Mouse (Mus musculus) kidney, postnatal 0 days (tissue): ENCODE results near the gene Gm47289. TPM values are rescaled to one million over a fixed set of nuclear protein-coding genes. Genes with fewer than 3 reads are reported as not detected.
A peak's percentile ranks its signal among the peaks of the same experiment; 100 is the strongest.

ENCODE experiments used
- ATAC-seq: fragments of 200-750 bp; cut with Nextera tagmentation; replicated peaks from 2 replicates; pipeline ENCODE4 v1.8.0; 2017; ENCODE audit warnings: low read depth, moderate number of reproducible peaks, moderate TSS enrichment, moderate library complexity; ENCODE audit not compliant: low FRiP score
- DNase-seq: peaks from one replicate; pipeline ENCODE4 v3.0.0-alpha.2; 2016; ENCODE audit warnings: low spot score
- H3K27ac ChIP-seq: fragments of 300-500 bp; sonication (generic); 2 replicates; pipeline ENCODE4 v1.5.1; 2014; ENCODE audit warnings: mild to moderate bottlenecking
- H3K27me3 ChIP-seq: fragments of 300-500 bp; sonication (generic); 2 replicates; pipeline ENCODE4 v1.6.1; 2014; ENCODE audit warnings: low read length, mixed read lengths; ENCODE audit not compliant: insufficient read depth
- H3K36me3 ChIP-seq: fragments of 300-500 bp; sonication (generic); 2 replicates; pipeline ENCODE4 v1.6.1; 2014; ENCODE audit warnings: low read length, mixed read lengths; ENCODE audit not compliant: insufficient read depth
- H3K4me1 ChIP-seq: fragments of 300-500 bp; sonication (generic); replicated peaks from 2 replicates; pipeline ENCODE4 v1.6.1; 2014; ENCODE audit warnings: antibody characterized with exemption, low read length, mixed read lengths; ENCODE audit not compliant: insufficient read depth
- H3K4me2 ChIP-seq: fragments of 300-500 bp; sonication (generic); 2 replicates; pipeline ENCODE4 v1.6.1; 2014; ENCODE audit warnings: mild to moderate bottlenecking, low read length, moderate library complexity, mixed read lengths
- H3K4me3 ChIP-seq: fragments of 300-500 bp; sonication (generic); replicated peaks from 2 replicates; pipeline ENCODE4 v1.5.1; 2014; ENCODE audit warnings: low read depth, low read length
- H3K9ac ChIP-seq: fragments of 300-500 bp; sonication (generic); 2 replicates; pipeline ENCODE4 v1.6.1; 2014; ENCODE audit warnings: low read depth, low read length
- H3K9me3 ChIP-seq: fragments of 300-500 bp; sonication (generic); replicated peaks from 2 replicates; pipeline ENCODE4 v1.6.1; 2016; ENCODE audit warnings: low read length, inconsistent platforms, mixed read lengths
- CTCF ChIP-seq: IDR thresholded peaks from 2 replicates; pipeline ENCODE4 v1.5.1; 2016; ENCODE audit warnings: antibody characterized with exemption, low read depth, mild to moderate bottlenecking, moderate library complexity
- WGBS: fragments of 180-500 bp; shearing (Covaris S2); extraction: QIAGEN DNeasy Blood & Tissue Kit; methylation state at CpG from one replicate; pipeline ENCODE4 v1.1.7; 2014; 5-methylcytosine and 5-hydroxymethylcytosine counted together
- polyA plus RNA-seq: library from polyadenylated mRNA; unstranded; fragments of >200 nt; fragmentation: Nextera tagmentation; extraction: Ambion mirVana; gene quantifications from 2 replicates; pipeline ENCODE4 v1.2.1, GENCODE M21; 2015

The Gm47289 gene
- polyA plus RNA-seq, 1 experiment from 2014 or later: not detected

DNA sequence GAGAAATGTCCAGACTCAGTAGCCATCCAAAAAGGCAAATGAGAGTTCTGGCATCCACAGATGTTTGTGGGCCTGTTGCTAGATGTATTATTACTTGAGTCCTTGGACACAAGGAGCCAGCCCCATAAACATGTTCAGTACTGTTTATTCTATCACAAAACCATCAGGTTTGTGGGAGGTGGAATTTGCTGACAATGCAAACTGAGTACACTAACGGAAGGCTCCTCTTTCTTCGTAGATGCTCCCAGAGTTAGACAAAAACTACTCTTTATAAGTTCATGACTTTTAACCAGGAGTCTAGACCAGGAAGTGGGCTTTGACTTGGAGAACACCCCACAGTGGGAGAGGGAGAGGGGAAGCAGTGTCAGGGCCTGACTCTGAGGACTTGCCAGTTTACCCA, 8.6 kb downstream of the Gm47289 start:
- H3K4me1 ChIP-seq: no peaks in the 10 kb centered on the region
- no peak for DNase-seq
- no peak overlapping the region for H3K27ac ChIP-seq
- no peaks in the 10 kb centered on the region for H3K9me3 ChIP-seq
- no peak overlapping the region for H3K9ac ChIP-seq
- no peaks in the 10 kb centered on the region for H3K36me3 ChIP-seq
- no peak overlapping the region for H3K4me2 ChIP-seq
- ATAC-seq: no peak
- no peaks in the 10 kb centered on the region for H3K27me3 ChIP-seq
- TF ChIP-seq CTCF: no peak
- 73% methylated on average over 2 of the region's 2 CpGs for WGBS
- H3K4me3 ChIP-seq: no peak overlapping the region

DNA sequence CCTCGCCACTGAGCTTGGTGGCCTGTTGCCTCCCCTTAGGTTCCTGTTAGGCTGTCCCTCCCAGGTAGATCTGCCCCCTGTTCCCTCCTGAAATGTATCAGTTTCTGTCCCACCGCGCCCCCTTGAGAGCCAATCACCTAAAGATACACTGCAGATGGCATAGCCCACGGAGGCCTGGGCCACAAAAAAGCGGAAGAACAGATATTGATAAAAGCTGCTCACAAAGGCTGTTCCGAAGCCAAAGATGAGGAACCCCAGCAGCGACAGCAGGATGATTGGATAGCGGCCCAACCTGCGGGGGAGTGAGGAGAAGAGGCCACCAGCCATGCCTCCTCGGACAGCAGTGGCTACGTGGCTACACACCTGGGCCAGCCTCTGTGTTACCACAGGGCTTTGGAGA, 20.3 kb downstream of the Gm47289 start:
- no peak overlapping the region for H3K4me3 ChIP-seq
- 87% methylated on average over 11 of the region's 11 CpGs for WGBS
- no peak overlapping the region for H3K4me2 ChIP-seq
- no peak for DNase-seq
- H3K9me3 ChIP-seq: no peaks in the 10 kb centered on the region
- no peaks in the 10 kb centered on the region for H3K4me1 ChIP-seq
- no peaks in the 10 kb centered on the region for H3K27me3 ChIP-seq
- H3K9ac ChIP-seq: no peak overlapping the region
- no peak for ATAC-seq
- TF ChIP-seq CTCF: no peak
- no peak overlapping the region for H3K27ac ChIP-seq
- no peaks in the 10 kb centered on the region for H3K36me3 ChIP-seq

DNA sequence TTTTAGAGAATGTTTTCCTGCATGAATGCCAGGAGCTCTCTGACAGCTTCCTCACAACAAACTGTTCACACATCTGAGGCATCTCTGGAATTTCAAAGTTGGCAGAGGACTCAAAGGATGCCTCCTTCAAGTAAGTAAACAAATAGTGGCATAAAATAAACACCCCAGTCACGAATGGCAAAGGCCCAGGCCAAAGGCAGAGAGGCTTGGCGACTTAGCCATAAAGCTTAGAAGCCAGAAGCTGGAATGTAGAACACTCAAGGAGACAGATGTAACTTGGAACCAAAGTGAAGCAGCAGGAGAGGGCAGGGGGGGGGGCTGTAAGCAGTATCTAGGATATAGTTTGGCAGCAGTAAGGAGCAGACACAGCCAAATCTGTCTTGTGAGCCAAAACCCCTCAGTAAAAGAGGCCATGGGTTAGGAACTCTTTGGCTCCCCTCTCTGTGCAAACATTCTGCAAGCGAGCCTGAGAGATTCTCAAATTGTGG, 22.3 kb downstream of the Gm47289 start:
- Histone ChIP-seq H3K27me3 (no peaks in the 10 kb centered on the region), H3K4me3 (no peak overlapping the region), H3K27ac (no peak overlapping the region), H3K36me3 (no peaks in the 10 kb centered on the region), H3K9me3 (no peaks in the 10 kb centered on the region), H3K4me1 (no peaks in the 10 kb centered on the region), H3K4me2 (no peak overlapping the region), H3K9ac (no peak overlapping the region)
- no peak for TF ChIP-seq CTCF
- WGBS: 23% methylated on average over 3 of the region's 3 CpGs
- DNase-seq (peak; percentile 52), ATAC-seq (no peak)

DNA sequence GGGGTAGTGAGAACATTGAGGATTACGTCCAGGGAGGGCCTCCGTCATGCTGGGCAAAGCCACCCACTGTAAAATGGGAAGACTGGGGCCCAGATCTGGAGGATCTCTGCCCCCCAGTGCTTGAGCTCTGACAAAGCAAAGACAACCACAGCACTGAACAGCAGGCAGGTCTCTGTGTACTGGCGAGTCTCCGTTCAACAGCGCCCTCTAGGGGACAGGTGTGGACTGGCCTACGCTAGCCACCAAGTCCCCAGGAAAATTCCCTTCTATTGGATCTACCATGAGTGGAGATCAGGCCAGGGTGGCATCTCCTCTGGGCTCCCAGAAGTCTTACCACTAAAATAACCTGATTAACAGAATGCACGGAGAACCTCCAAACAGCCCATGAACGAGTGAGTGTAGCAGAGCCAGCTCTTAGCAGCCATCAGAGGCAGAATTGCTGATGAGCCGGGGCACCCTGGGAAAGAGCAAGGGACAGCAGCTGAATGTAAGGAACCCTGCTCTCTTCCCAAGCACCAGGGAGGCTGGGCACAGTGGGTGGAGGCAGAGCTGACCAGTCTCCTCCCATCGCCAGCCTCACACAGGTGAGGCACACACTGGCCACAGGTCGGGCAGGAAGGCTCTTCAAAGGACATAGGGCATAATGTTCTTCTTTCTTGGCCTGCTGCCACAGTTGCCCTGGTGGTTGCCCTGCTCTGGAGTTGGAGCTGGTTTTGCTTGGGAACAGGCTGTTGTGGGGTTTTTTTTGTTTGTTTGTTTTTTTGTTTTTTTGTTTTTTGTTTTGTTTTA, 33.4 kb downstream of the Gm47289 start:
- H3K9me3 ChIP-seq: no peaks in the 10 kb centered on the region
- H3K27me3 ChIP-seq: no peaks in the 10 kb centered on the region
- no peak overlapping the region for H3K9ac ChIP-seq
- ATAC-seq: peak; percentile 86
- H3K4me2 ChIP-seq: no peak overlapping the region
- H3K4me1 ChIP-seq: no peaks in the 10 kb centered on the region
- 32% methylated on average over 11 of the region's 11 CpGs for WGBS
- H3K27ac ChIP-seq: peak overlapping the region; percentile 31; the same call in 1 of the 2 replicates
- H3K4me3 ChIP-seq: no peak overlapping the region
- peak; percentile 29 for DNase-seq
- no peaks in the 10 kb centered on the region for H3K36me3 ChIP-seq
- peak; percentile 75 for TF ChIP-seq CTCF

DNA sequence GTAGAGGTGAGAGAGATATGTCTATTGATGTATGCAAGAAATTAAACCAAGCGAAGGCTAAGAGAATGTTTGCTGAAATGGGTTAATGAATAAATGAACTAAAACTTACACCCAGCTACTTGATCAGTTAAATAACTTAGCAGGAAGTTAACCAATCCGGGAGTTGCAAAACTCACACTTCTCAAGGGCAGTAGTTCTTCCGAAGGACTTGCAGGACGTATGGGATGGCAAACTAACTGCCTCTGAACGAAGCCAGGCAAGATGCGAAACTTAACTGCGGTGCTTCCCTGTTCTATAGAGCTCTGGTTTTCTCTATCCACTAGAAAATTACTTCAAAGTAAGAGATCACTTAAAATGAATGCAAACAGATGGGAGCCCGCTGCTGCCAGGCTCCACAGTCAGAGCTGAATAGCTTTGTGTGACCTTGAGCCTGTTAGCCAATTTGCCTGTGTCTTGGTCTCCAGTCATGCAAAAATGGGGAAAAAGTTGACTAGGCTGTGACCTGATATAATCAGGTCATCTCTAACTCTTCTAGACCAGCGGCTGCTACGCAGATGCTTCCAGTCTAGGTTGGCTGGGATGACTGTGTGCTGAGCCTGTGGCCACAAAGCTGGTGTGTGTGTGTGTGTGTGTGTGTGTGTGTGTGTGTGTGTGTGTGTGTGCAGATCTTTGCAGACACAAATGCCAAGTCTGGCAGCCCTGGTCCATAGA, 40.3 kb downstream of the Gm47289 start:
- H3K4me2 ChIP-seq: no peak overlapping the region
- H3K9me3 ChIP-seq: no peaks in the 10 kb centered on the region
- H3K9ac ChIP-seq: no peak overlapping the region
- DNase-seq: peak; percentile 26
- no peaks in the 10 kb centered on the region for H3K36me3 ChIP-seq
- no peak overlapping the region for H3K4me3 ChIP-seq
- H3K4me1 ChIP-seq: peaks cover 4% of the 10 kb centered on the region; the same call in 1 of the 2 replicates
- H3K27me3 ChIP-seq: no peaks in the 10 kb centered on the region
- peak; percentile 36 for ATAC-seq
- 61% methylated on average over 10 of the region's 10 CpGs for WGBS
- no peak for TF ChIP-seq CTCF
- H3K27ac ChIP-seq: peak overlapping the region; percentile 72

DNA sequence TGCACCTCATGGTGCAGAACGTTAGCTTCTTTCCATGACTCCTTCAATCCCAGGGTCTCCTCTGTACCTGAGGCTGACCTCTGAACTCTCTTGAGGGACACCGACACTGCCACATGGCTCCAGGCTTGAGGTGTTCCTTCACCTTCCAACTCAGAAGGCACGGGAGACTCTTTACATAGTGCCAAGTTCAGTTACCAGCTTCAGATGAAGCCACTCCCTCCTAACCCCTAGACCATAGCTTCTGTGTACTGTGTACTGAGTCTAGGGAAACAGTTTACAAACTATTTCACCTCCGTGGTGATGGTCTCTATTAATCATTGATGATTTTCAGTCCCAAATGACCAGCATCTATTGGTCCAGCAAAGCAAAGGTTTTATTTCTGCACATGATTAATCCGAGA, 42.7 kb downstream of the Gm47289 start:
- Histone ChIP-seq H3K36me3 (no peaks in the 10 kb centered on the region), H3K9ac (no peak overlapping the region), H3K27ac (no peak overlapping the region), H3K4me1 (peaks cover 4% of the 10 kb centered on the region; the same call in 1 of the 2 replicates), H3K27me3 (no peaks in the 10 kb centered on the region), H3K4me2 (0 out of 2 replicates have a peak overlapping the region, but pooled peaks have one; percentile 16), H3K4me3 (no peak overlapping the region), H3K9me3 (no peaks in the 10 kb centered on the region)
- DNase-seq (no peak), ATAC-seq (peak; percentile 65; the same call in 1 of the 2 replicates)
- TF ChIP-seq CTCF: no peak
- WGBS: 77% methylated on average over 5 of the region's 5 CpGs
